Mouse (Mus musculus): ENCODE data around the gene Slc23a4. TPM values are rescaled to one million over a fixed set of nuclear protein-coding genes. Genes with fewer than 3 reads are reported as not detected.

The Slc23a4 gene
- polyA plus RNA-seq, 1 experiment: 0.07 TPM

DNA sequence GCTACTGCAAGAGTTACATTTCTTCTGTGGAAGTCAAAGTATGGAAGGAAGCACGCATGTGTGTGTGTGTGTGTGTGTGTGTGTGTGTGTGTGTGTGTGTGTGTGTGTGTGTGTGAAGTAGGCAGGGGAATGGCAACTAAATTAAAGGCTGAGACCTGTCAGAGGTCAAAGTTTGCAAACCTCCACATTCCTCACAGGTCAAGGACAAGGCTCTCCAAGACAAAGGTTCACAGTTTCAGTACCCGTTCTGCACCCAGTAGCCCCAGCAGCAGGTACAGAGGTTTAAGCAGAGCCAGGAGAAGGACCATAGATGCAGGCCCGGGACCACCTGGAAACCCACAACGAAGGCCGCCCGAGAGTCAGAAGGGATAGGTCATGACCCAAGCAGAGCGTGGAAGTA is 69.1 kb downstream of the Slc23a4 start:
- H3K36me3 ChIP-seq (ENCODE audit: control insufficient read depth, insufficient read depth): no peaks in the 10 kb centered on the region
- no peak overlapping the region for H3K4me2 ChIP-seq (ENCODE audit: low read depth)
- no peaks in the 10 kb centered on the region for H3K27me3 ChIP-seq (ENCODE audit: control insufficient read depth, insufficient read depth, insufficient read length)
- H3K4me3 ChIP-seq: no peak overlapping the region
- no peak overlapping the region for H3ac ChIP-seq (ENCODE audit: control insufficient read depth, insufficient read length)
- TF ChIP-seq MYOG (IDR thresholded peaks at IDR 0.05; ENCODE audit: control insufficient read depth in 1 of 3, insufficient read depth in 1 of 3, insufficient read length in 2 of 3, low read depth in 2 of 3) (no peak), POLR2A (IDR thresholded peaks at IDR 0.05; ENCODE audit: insufficient read length, low read depth) (no peak), SRF (IDR thresholded peaks at IDR 0.05; ENCODE audit: control insufficient read depth, insufficient read length, low read depth) (no peak), E2F4 (IDR thresholded peaks at IDR 0.05; ENCODE audit: insufficient read depth) (no peak), POLR2AphosphoS2 (IDR thresholded peaks at IDR 0.05; ENCODE audit: insufficient read length, low read depth) (no peak), REST (IDR thresholded peaks at IDR 0.05; ENCODE audit: insufficient read depth, insufficient read length) (no peak), TCF3 (IDR thresholded peaks at IDR 0.05; ENCODE audit: insufficient read length, low read depth) (no peak), MYOD1 (IDR thresholded peaks at IDR 0.05; ENCODE audit: control insufficient read depth in 1 of 3, insufficient read length in 2 of 3, low read depth in 2 of 3) (no peak), TCF12 (IDR thresholded peaks at IDR 0.05; ENCODE audit: insufficient read depth, poor library complexity, severe bottlenecking) (no peak), USF1 (IDR thresholded peaks at IDR 0.05; ENCODE audit: low read depth) (no peak), MAX (IDR thresholded peaks at IDR 0.05; ENCODE audit: low read depth) (no peak)
- no peaks in the 10 kb centered on the region for H3K79me2 ChIP-seq (ENCODE audit: control insufficient read depth, insufficient read depth)

DNA sequence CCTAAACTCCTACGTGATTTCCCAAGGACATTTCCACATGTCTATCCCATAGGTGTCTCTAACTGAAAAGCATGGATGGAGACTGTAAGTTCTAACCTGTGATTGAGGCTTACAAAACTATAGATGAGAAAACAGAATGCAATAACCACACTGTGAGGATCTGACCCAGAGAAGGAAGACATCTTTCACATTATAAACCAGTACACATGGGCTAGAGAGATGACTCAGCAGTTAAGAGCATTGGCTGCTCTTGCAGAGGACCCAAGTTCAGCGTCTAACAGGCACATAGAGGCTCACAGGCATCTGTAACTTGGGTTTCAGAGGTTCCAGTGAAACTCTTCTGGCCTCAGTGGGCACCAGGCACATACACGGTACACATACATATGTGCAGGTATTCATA is 73.7 kb downstream of the Slc23a4 start:
- H3K4me2 ChIP-seq (ENCODE audit: low read depth): no peak overlapping the region
- no peaks in the 10 kb centered on the region for H3K27me3 ChIP-seq (ENCODE audit: control insufficient read depth, insufficient read depth, insufficient read length)
- H3ac ChIP-seq (ENCODE audit: control insufficient read depth, insufficient read length): no peak overlapping the region
- H3K4me3 ChIP-seq: no peak overlapping the region
- TF ChIP-seq E2F4 (IDR thresholded peaks at IDR 0.05; ENCODE audit: insufficient read depth) (no peak), MAX (IDR thresholded peaks at IDR 0.05; ENCODE audit: low read depth) (no peak), REST (IDR thresholded peaks at IDR 0.05; ENCODE audit: insufficient read depth, insufficient read length) (no peak), MYOG (IDR thresholded peaks at IDR 0.05; ENCODE audit: control insufficient read depth in 1 of 3, insufficient read depth in 1 of 3, insufficient read length in 2 of 3, low read depth in 2 of 3) (no peak), MYOD1 (IDR thresholded peaks at IDR 0.05; ENCODE audit: control insufficient read depth in 1 of 3, insufficient read length in 2 of 3, low read depth in 2 of 3) (no peak), CEBPB (IDR thresholded peaks at IDR 0.05; ENCODE audit: insufficient read depth, poor library complexity, severe bottlenecking) (no peak), TCF3 (IDR thresholded peaks at IDR 0.05; ENCODE audit: insufficient read length, low read depth) (no peak)
- peaks cover 7% of the 10 kb centered on the region for H3K79me2 ChIP-seq (ENCODE audit: control insufficient read depth, insufficient read depth)
- H3K36me3 ChIP-seq (ENCODE audit: control insufficient read depth, insufficient read depth): no peaks in the 10 kb centered on the region

DNA sequence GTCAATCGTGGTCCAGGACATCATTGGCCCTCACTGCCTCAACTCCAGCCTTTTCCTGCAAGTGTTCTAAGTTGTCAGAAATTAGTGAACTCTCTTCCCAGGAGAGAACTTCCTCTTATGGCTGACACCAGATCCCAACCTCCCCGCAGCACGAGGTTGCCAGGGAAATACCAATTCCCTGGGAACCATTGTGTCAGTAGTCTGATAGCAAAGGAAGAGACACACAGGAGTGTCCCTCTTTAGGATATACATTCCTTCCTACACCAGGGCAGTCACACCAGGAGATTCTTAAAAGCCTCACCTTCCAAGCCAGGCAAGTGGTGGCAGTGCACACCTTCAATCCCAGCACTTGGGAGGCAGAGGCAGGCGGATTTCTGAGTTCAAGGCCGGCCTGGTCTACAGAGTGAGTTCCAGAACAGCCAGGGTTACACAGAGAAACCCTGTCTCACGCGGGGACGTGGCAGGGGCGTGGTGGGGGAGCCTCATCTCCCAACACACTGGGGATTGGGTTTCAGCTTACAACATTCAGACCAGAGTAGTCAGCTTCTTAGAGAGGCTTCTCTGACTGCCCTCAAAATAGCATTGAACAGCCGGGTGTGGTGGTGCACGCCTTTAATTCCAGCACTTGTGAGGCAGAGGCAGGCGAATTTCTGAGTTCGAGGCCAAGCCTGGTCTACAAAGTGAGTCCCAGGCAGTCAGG is 74.7 kb downstream of the Slc23a4 start:
- no peak overlapping the region for H3ac ChIP-seq (ENCODE audit: control insufficient read depth, insufficient read length)
- H3K79me2 ChIP-seq (ENCODE audit: control insufficient read depth, insufficient read depth): peaks cover 7% of the 10 kb centered on the region
- no peak overlapping the region for H3K4me2 ChIP-seq (ENCODE audit: low read depth)
- TF ChIP-seq POLR2AphosphoS2 (IDR thresholded peaks at IDR 0.05; ENCODE audit: insufficient read length, low read depth) (no peak), SRF (IDR thresholded peaks at IDR 0.05; ENCODE audit: control insufficient read depth, insufficient read length, low read depth) (no peak), TCF12 (IDR thresholded peaks at IDR 0.05; ENCODE audit: insufficient read depth, poor library complexity, severe bottlenecking) (no peak)
- no peaks in the 10 kb centered on the region for H3K27me3 ChIP-seq (ENCODE audit: control insufficient read depth, insufficient read depth, insufficient read length)
- no peak overlapping the region for H3K4me3 ChIP-seq
- H3K36me3 ChIP-seq (ENCODE audit: control insufficient read depth, insufficient read depth): no peaks in the 10 kb centered on the region

DNA sequence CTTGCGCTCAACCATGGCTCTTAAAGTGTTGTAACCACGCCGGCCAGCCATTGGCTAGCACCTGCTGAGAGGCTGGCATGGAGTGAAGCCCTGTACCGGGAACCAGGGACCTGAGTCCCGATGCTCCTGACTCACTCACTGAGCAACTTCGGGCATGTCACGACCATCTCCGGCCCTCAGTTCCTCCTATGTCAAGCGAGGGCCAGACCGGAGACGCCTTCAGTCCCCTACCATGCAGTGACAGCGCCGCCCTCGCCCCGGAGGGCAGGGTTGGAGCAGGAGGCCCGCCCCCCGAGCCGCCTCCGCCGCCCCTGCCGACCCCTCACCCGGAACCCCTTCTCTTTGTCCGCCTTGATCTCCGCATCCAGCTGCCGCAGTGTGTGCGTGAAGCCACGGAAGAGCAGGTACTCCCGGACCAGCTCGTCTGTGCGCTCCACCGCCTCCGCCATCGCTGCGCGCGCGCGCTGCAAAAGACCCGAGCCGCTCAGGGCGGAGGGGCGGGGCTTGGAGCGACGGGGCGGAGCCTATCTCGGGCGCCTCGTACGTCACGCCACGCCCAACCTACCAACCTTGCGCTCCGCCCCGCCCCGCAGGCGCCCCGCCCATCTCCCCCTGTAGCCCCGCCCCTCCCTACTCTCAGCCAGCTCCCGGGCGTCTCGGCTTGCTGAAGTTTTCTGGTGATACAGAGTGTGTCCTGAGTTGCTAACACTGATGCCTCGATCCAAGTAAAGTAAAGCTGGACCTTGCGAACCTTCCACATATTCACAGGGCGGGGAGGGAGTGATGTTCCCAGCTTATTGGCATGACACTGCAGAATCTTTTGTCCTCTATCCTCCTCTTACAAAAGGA is 77.6 kb downstream of the Slc23a4 start, which contains the start of gene Wdr91:
Gene Wdr91, minus strand, starts transcription at position 506 of the 849 bp plus-strand sequence.
- H3ac ChIP-seq (ENCODE audit: control insufficient read depth, insufficient read length): peak within 1 kb of the TSS; percentile 41
- H3K4me2 ChIP-seq (ENCODE audit: low read depth): peak within 1 kb of the TSS; percentile 84
- peak within 1 kb of the TSS; percentile 61 for H3K4me3 ChIP-seq
- H3K36me3 ChIP-seq (ENCODE audit: control insufficient read depth, insufficient read depth): peaks cover 3% of the 10 kb centered on the region
- peaks cover 7% of the 10 kb centered on the region for H3K79me2 ChIP-seq (ENCODE audit: control insufficient read depth, insufficient read depth)
- no peaks in the 10 kb centered on the region for H3K27me3 ChIP-seq (ENCODE audit: control insufficient read depth, insufficient read depth, insufficient read length)
- TF ChIP-seq TCF3 (IDR thresholded peaks at IDR 0.05; ENCODE audit: insufficient read length, low read depth) (no peak), MYOG (IDR thresholded peaks at IDR 0.05; ENCODE audit: control insufficient read depth in 1 of 3, insufficient read depth in 1 of 3, insufficient read length in 2 of 3, low read depth in 2 of 3) (no peak), USF1 (IDR thresholded peaks at IDR 0.05; ENCODE audit: low read depth) (no peak), E2F4 (IDR thresholded peaks at IDR 0.05; ENCODE audit: insufficient read depth) (no peak), POLR2A (IDR thresholded peaks at IDR 0.05; ENCODE audit: insufficient read length, low read depth) (peak; percentile 88), MAX (IDR thresholded peaks at IDR 0.05; ENCODE audit: low read depth) (no peak), TCF12 (IDR thresholded peaks at IDR 0.05; ENCODE audit: insufficient read depth, poor library complexity, severe bottlenecking) (no peak), MYOD1 (IDR thresholded peaks at IDR 0.05; ENCODE audit: control insufficient read depth in 1 of 3, insufficient read length in 2 of 3, low read depth in 2 of 3) (peak in 1 of 3 experiments; percentile 8), REST (IDR thresholded peaks at IDR 0.05; ENCODE audit: insufficient read depth, insufficient read length) (no peak), SRF (IDR thresholded peaks at IDR 0.05; ENCODE audit: control insufficient read depth, insufficient read length, low read depth) (peak; percentile 37), POLR2AphosphoS2 (IDR thresholded peaks at IDR 0.05; ENCODE audit: insufficient read length, low read depth) (peak; percentile 81), CEBPB (IDR thresholded peaks at IDR 0.05; ENCODE audit: insufficient read depth, poor library complexity, severe bottlenecking) (no peak)

All from myocyte (in vitro differentiated cells).